Mouse (Mus musculus) embryonic facial prominence, embryonic 14.5 days (tissue): ENCODE data around the gene Agpat3. TPM values are rescaled to one million over a fixed set of nuclear protein-coding genes. Genes with fewer than 3 reads are reported as not detected.

ENCODE experiments used
- ATAC-seq: fragments of 200-750 bp; cut with Nextera tagmentation; 2 replicates; pipeline ENCODE4 v1.8.0; 2017; ENCODE audit warnings: low read depth, moderate number of reproducible peaks, moderate TSS enrichment
- DNase-seq: peaks from one replicate; pipeline ENCODE4 v3.0.0-alpha.2; 2015; ENCODE audit warnings: low spot score
- H3K27ac ChIP-seq: fragments of 300-500 bp; sonication (generic); replicated peaks from 2 replicates; pipeline ENCODE4 v1.5.1; 2014; ENCODE audit warnings: low read depth, mild to moderate bottlenecking, low read length, moderate library complexity
- H3K27me3 ChIP-seq: fragments of 300-500 bp; sonication (generic); replicated peaks from 2 replicates; pipeline ENCODE4 v1.6.1; 2014; ENCODE audit warnings: low read length; ENCODE audit not compliant: control insufficient read depth, insufficient read depth
- H3K36me3 ChIP-seq: fragments of 300-500 bp; sonication (generic); 2 replicates; pipeline ENCODE4 v1.6.1; 2014; ENCODE audit warnings: low read length, mixed read lengths; ENCODE audit not compliant: control insufficient read depth, insufficient read depth
- H3K4me1 ChIP-seq: fragments of 300-500 bp; sonication (generic); 2 replicates; pipeline ENCODE4 v1.6.1; 2014; ENCODE audit warnings: antibody characterized with exemption, low read length; ENCODE audit not compliant: control insufficient read depth, insufficient read depth
- H3K4me2 ChIP-seq: fragments of 300-500 bp; sonication (generic); 2 replicates; pipeline ENCODE4 v1.6.1; 2014; ENCODE audit warnings: low read depth, mild to moderate bottlenecking, low read length, moderate library complexity, mixed read lengths
- H3K4me3 ChIP-seq: fragments of 300-500 bp; sonication (generic); 2 replicates; pipeline ENCODE4 v1.5.1; 2014; ENCODE audit warnings: low read depth, mild to moderate bottlenecking, low read length
- H3K9ac ChIP-seq: fragments of 300-500 bp; sonication (generic); 2 replicates; pipeline ENCODE4 v1.6.1; 2014; ENCODE audit warnings: low read depth, mild to moderate bottlenecking, low read length, moderate library complexity, mixed read lengths
- H3K9me3 ChIP-seq: fragments of 300-500 bp; sonication (generic); 2 replicates; pipeline ENCODE4 v1.6.1; 2016; ENCODE audit warnings: low read length; ENCODE audit not compliant: control insufficient read depth
- WGBS: fragments of 180-500 bp; shearing (Covaris S2); extraction: QIAGEN DNeasy Blood & Tissue Kit; methylation state at CpG from one replicate; pipeline ENCODE4 v1.1.7; 2014; 5-methylcytosine and 5-hydroxymethylcytosine counted together
- polyA plus RNA-seq: library from polyadenylated mRNA; unstranded; fragments of >200 nt; fragmentation: Nextera tagmentation; extraction: Ambion mirVana; gene quantifications from 2 replicates; pipeline ENCODE4 v1.2.1, GENCODE M21; 2014

Gene Agpat3
- polyA plus RNA-seq, 1 experiment from 2014 or later: 83.2 TPM

DNA sequence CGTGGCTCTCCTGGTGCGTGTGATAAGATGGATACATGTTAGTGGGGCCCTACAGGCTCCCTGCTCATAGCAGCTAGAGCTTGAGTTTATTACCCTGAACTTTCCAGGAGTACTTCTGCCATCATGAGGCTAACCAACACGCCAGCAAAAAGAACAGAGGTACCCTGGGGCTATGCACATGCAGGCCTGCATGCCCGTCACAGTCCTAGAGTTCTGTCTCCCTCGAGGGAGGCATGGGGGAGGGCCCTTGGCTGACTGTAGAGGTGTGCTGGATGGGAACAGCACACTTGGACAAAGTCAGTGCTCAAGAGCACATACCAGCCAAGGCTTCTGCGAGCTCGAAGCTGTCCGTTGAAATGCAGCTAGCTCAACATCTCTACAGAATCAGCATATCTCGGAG, 71.8 kb downstream of the Agpat3 start:
- Histone ChIP-seq H3K4me2 (no peak overlapping the region), H3K4me1 (no peaks in the 10 kb centered on the region), H3K27ac (no peak overlapping the region), H3K9ac (no peak overlapping the region), H3K36me3 (peaks cover 71% of the 10 kb centered on the region), H3K9me3 (no peaks in the 10 kb centered on the region), H3K27me3 (no peaks in the 10 kb centered on the region), H3K4me3 (no peak overlapping the region)
- 85% methylated on average over 9 of the region's 9 CpGs for WGBS
- DNase-seq (no peak), ATAC-seq (no peak)

DNA sequence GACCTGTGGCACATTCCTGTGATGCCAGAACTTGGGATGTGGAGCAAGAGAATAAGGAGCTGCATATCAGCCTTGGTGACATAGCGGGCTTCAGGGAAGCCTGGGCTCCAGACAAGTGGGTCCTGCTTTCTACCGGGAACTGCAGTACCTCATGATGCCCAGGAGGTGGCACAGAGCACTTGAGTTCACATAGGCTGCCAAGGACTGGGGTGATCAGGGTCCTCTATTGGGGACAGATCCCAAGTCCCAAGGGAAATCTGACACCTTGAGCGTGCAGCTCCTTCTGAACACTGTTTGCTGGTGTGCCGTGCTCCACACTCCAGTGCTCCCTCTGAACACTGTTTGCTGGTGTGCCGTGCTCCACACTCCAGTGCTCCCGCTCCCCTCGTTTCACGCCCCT, 73.1 kb downstream of the Agpat3 start:
- peak; percentile 85 for DNase-seq
- Histone ChIP-seq H3K27ac (no peak overlapping the region), H3K9me3 (no peaks in the 10 kb centered on the region), H3K4me3 (no peak overlapping the region), H3K4me1 (no peaks in the 10 kb centered on the region), H3K9ac (no peak overlapping the region), H3K4me2 (no peak overlapping the region), H3K27me3 (no peaks in the 10 kb centered on the region), H3K36me3 (peaks cover 68% of the 10 kb centered on the region)
- peak; percentile 67 for ATAC-seq
- 53% methylated on average over 8 of the region's 8 CpGs for WGBS

DNA sequence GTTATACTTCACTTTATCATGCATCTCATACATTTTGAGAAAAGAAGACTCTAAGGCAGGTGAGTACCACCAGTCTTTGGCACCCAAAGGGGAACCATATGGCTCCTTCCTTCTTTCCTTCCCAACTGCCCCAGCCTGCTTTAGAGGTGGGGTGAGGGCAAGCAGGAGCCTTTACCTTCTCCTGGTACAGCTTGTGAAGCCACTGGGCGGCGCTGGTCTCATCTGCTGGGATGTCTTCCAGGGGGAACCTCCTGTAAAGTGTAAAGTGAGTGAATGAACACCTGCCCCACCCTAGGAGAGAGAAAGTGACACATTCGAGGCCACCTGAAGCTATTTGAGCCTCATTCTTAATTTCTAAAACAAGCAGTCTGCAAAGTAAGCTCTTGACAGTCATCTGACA, 74.5 kb downstream of the Agpat3 start:
- DNase-seq (no peak), ATAC-seq (no peak)
- H3K4me3 ChIP-seq: no peak overlapping the region
- 63% methylated on average over 3 of the region's 3 CpGs for WGBS
- no peaks in the 10 kb centered on the region for H3K27me3 ChIP-seq
- no peak overlapping the region for H3K4me2 ChIP-seq
- H3K9ac ChIP-seq: no peak overlapping the region
- H3K4me1 ChIP-seq: no peaks in the 10 kb centered on the region
- peaks cover 67% of the 10 kb centered on the region for H3K36me3 ChIP-seq
- no peak overlapping the region for H3K27ac ChIP-seq
- H3K9me3 ChIP-seq: no peaks in the 10 kb centered on the region

DNA sequence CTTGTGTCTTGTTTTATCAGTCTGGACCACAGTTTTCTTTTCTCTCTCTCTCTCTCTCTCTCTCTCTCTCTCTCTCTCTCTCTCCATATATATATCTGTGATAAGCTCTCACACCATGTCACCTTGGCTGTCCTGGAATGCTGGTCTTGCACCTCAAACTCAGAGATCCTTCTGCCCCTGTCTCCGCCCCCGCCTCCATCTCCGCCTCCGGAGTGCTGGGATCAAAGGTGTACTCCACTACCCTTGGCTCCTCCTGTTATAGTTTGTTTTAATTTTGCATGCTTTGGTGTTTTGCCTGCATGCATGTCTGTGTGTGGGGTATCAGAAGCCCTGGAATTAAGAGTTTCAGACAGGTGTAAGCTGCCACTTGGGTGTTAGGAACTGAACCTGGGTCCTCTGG, 76.0 kb downstream of the Agpat3 start:
- no peak for ATAC-seq
- 93% methylated on average over 4 of the region's 4 CpGs for whole genome bisulfite sequencing
- Histone ChIP-seq H3K4me1 (no peaks in the 10 kb centered on the region), H3K4me2 (no peak overlapping the region), H3K9ac (no peak overlapping the region), H3K27ac (no peak overlapping the region), H3K27me3 (no peaks in the 10 kb centered on the region), H3K9me3 (no peaks in the 10 kb centered on the region), H3K36me3 (peaks cover 68% of the 10 kb centered on the region), H3K4me3 (no peak overlapping the region)
- no peak for DNase-seq

DNA sequence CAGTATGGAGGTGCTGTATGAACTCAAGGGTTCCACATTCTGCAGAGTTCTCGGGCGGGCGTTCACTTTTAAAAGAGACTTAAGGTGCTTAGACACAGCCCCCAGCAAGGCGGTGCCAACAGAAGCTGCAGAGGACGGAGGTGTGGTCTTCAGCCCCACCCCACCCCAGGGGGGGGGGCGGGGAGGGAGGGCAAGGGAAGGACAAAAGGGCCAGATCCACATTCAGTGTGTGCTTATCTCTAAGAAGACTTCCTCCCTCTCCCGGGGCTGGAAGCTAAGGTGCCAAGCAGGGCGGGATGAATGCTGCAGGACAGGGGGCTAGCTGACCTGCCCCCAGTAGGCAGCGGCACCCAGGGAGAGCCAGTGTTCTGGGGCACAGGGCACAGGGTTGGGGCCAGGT, 79.4 kb downstream of the Agpat3 start:
- no peak overlapping the region; the same call in 1 of the 2 replicates for H3K9ac ChIP-seq
- no peak overlapping the region for H3K27ac ChIP-seq
- WGBS: 25% methylated on average over 8 of the region's 9 CpGs
- ATAC-seq: no peak
- DNase-seq: no peak
- H3K9me3 ChIP-seq: no peaks in the 10 kb centered on the region
- H3K36me3 ChIP-seq: peaks cover 49% of the 10 kb centered on the region
- no peak overlapping the region for H3K4me2 ChIP-seq
- no peaks in the 10 kb centered on the region for H3K4me1 ChIP-seq
- H3K4me3 ChIP-seq: no peak overlapping the region
- H3K27me3 ChIP-seq: no peaks in the 10 kb centered on the region

DNA sequence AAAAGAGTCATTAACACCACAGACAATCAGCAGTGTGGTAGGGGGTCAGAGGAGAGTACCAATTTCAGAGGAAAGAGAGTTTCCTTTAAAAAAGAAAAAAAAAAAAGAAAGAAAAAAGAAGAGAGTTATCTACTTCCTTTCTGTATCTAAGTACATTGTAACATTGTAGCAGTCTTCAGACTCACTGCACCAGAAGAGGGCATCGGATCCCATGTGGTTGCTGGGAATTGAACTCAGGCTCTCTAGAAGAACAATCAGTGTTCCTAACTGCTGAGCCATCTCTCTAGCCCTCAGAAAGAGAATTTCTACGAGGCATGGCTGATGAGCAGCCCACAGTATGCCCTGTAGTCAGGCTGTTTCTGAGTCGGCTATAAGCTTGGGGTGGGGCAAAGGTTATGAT, 86.4 kb downstream of the Agpat3 start:
- Histone ChIP-seq H3K27ac (no peak overlapping the region), H3K9me3 (no peaks in the 10 kb centered on the region), H3K27me3 (no peaks in the 10 kb centered on the region), H3K36me3 (no peaks in the 10 kb centered on the region), H3K4me3 (no peak overlapping the region), H3K9ac (no peak overlapping the region), H3K4me1 (no peaks in the 10 kb centered on the region), H3K4me2 (no peak overlapping the region)
- no peak for DNase-seq
- WGBS: 78% methylated on average over 3 of the region's 3 CpGs
- ATAC-seq: no peak

DNA sequence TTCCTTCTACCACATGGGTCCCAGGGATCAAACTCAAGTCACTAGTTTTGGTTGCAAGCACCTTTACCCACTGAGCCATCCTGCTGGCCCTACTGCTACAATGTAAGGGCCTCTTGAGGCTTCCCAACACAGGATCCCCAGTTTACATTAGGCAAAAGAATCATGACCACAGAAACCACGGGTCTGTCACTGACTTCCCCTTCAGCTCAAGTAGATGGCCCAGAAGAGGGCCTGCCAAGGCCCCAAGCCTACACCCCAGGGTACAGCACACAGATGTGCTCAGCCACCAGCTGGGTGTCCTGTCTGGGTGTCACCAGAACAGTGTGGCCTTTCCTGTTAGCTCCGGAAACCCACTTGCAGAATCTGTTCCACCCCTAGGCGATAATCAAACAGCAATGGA, 87.6 kb downstream of the Agpat3 start:
- DNase-seq: no peak
- no peak for ATAC-seq
- H3K27me3 ChIP-seq: no peaks in the 10 kb centered on the region
- H3K4me2 ChIP-seq: no peak overlapping the region
- H3K36me3 ChIP-seq: no peaks in the 10 kb centered on the region
- H3K27ac ChIP-seq: no peak overlapping the region
- H3K9me3 ChIP-seq: no peaks in the 10 kb centered on the region
- peaks cover 8% of the 10 kb centered on the region for H3K4me1 ChIP-seq
- 79% methylated on average over 3 of the region's 3 CpGs for WGBS
- H3K9ac ChIP-seq: no peak overlapping the region
- no peak overlapping the region for H3K4me3 ChIP-seq

DNA sequence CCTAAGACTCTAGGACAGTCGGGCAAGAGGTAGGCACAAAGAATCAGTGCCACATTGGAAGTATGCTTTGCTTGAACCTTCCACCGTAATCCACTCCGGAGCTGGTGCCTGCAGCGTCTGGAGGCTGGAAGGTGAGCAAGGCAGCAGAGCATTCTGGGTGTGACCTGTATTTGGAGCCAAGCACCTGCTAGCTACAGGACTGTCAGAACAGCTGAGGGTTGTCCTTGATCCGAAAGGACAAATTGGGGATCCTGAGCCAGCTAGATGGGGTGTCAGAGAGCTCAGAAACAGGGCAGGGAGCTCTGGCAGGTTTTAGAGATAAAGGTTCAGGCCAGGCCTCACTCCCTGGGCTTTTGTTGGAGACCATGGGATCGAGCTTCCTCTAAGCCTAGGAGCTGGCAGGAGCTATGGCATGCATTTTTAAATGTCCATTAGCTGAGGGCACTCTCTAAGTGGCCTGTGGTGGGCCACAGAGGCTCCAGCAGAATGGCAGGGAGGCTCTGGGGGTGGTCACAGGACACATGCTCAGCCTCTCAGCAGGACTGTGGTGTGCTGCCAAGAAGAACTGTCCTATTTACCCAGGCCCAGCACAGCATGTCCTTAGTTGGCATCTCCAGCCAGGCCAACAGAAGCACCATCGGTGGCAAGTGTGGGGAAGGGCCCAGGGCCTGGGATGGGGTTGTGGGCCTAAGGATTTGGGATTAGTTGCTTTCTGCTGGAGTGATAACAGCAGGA, 91.2 kb downstream of the Agpat3 start:
- no peaks in the 10 kb centered on the region for H3K27me3 ChIP-seq
- peaks cover 8% of the 10 kb centered on the region for H3K4me1 ChIP-seq
- DNase-seq (no peak), ATAC-seq (no peak)
- H3K27ac ChIP-seq: no peak overlapping the region
- H3K9ac ChIP-seq: no peak overlapping the region
- 68% methylated on average over 7 of the region's 7 CpGs for WGBS
- H3K4me3 ChIP-seq: no peak overlapping the region
- H3K4me2 ChIP-seq: no peak overlapping the region
- H3K36me3 ChIP-seq: no peaks in the 10 kb centered on the region
- no peaks in the 10 kb centered on the region for H3K9me3 ChIP-seq

DNA sequence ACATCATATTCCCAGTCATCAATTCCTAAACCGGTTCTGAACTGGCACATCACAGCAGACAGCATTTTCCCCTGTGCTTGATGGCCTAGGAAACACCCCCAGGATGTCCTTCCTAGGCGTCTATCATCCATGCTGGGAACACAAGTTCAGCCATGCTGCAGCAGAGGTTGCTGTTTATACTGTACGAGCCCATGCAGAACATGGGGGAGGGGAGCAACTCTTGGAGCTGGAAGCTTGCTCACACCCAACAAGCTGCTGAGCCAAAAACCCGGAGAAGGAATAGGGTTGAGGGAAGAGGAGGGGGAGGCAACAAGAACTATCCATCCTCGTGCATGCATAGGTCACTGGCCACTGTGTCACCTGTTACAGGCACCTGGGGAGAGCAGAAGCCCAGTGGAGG, 92.0 kb downstream of the Agpat3 start:
- no peak overlapping the region for H3K4me3 ChIP-seq
- H3K4me2 ChIP-seq: no peak overlapping the region
- peak; percentile 67 for ATAC-seq
- H3K9ac ChIP-seq: no peak overlapping the region
- DNase-seq: peak; percentile 83
- H3K4me1 ChIP-seq: peaks cover 8% of the 10 kb centered on the region
- H3K9me3 ChIP-seq: no peaks in the 10 kb centered on the region
- H3K27ac ChIP-seq: no peak overlapping the region
- H3K36me3 ChIP-seq: no peaks in the 10 kb centered on the region
- no peaks in the 10 kb centered on the region for H3K27me3 ChIP-seq
- WGBS: 17% methylated on average over 5 of the region's 5 CpGs
